In the genomic region with DNA sequence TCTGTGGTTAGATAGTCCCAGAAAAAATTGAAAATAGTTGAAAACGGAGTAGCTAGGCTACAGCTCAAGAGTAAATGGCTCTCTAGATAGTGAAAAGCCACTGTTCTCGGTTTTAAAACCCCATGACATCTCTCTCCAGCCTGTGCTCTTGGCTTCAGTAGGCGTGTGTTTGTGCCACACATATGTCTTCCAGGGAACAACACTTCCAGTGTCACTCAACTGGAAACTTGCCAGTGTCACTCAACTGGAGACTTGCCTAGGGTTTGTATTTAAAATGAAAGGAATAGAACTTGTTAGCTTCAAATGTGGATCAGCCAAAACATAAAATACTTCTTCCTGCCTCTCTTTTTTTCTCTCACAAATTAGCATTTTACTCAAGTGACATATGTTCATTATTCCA, we compare ENCODE assay signal across 25 mouse cellular contexts.
DNase-seq lines count a peak whose midpoint lies in the region; ATAC-seq and TF ChIP-seq lines count a peak whose summit lies in the region.
"Had no signal": no experiment of that assay in that cellular context is flagged by ENCODE, and none has a peak within 500 bp of the region (broad histone marks: within the 10 kb centered on the region; RNA-seq: fewer than 3 reads in every experiment).

No protein-coding gene starts in this region.

- H3K4me1 ChIP-seq in hindbrain, postnatal 0 days (ENCODE audit: insufficient read depth, low read length), result no peaks in the 10 kb centered on the region
- H3K4me1 ChIP-seq in hindbrain, embryonic 14.5 days (replicated peaks; ENCODE audit: control insufficient read depth, insufficient read depth, low read length), result no peaks in the 10 kb centered on the region
- H3K4me1 ChIP-seq in midbrain, postnatal 0 days (ENCODE audit: insufficient read depth, low read length), result no peaks in the 10 kb centered on the region
- H3K4me1 ChIP-seq in midbrain, embryonic 13.5 days (replicated peaks), result no peaks in the 10 kb centered on the region
- H3K4me1 ChIP-seq in kidney, adult 2 months (ENCODE audit: control insufficient read depth, insufficient read depth, low read length), result no peaks in the 10 kb centered on the region
- H3K4me1 ChIP-seq: embryonic facial prominence, embryonic 12.5 days; heart, embryonic 13.5 days; hindbrain, embryonic 15.5 days; kidney, embryonic 15.5 days; megakaryocyte, embryonic 14.5 days; neural tube, embryonic 12.5 days had no signal

- peak; percentile 23 for DNase-seq in cerebellum, adult 9-11 months
- no peak for DNase-seq in cerebellum, adult 11 months
- DNase-seq in hindbrain, postnatal 0 days (ENCODE audit: low spot score), result peak; percentile 68
- DNase-seq in hindbrain, embryonic 14.5 days (ENCODE audit: low spot score), result no peak
- peak; percentile 66 for DNase-seq in midbrain, postnatal 0 days (ENCODE audit: low spot score)
- DNase-seq in kidney, adult 2 months, result no peak
- DNase-seq: adrenal gland, postnatal 10 days; gastrocnemius, postnatal 10 days; heart, adult 18-20 months; heart, postnatal 36 days; liver; liver, postnatal 0 days; right cerebral cortex, postnatal 25 days; thymus, postnatal 36 days had no signal

- 0 out of 2 replicates have a peak, but pooled peaks have one; percentile 29 for ATAC-seq in hindbrain, postnatal 0 days
- ATAC-seq in hindbrain, embryonic 14.5 days (ENCODE audit: low FRiP score), result no peak
- no peak for ATAC-seq in midbrain, postnatal 0 days (ENCODE audit: low FRiP score)
- ATAC-seq in midbrain, embryonic 13.5 days, result no peak
- ATAC-seq: activated CD4-positive, CD25-positive, alpha-beta regulatory T cell, adult 4 months; intestine, embryonic 16.5 days; liver, postnatal 0 days had no signal

- H3K27me3 ChIP-seq in hindbrain, postnatal 0 days (ENCODE audit: insufficient read depth, low read length), result no peaks in the 10 kb centered on the region
- H3K27me3 ChIP-seq in hindbrain, embryonic 14.5 days (ENCODE audit: control insufficient read depth, insufficient read depth, low read length), result no peaks in the 10 kb centered on the region
- H3K27me3 ChIP-seq in midbrain, postnatal 0 days (ENCODE audit: insufficient read depth, low read length), result no peaks in the 10 kb centered on the region
- H3K27me3 ChIP-seq in midbrain, embryonic 13.5 days, result no peaks in the 10 kb centered on the region
- no peaks in the 10 kb centered on the region; the same call in 1 of the 2 replicates for H3K27me3 ChIP-seq in kidney, adult 2 months (replicated peaks; ENCODE audit: control insufficient read depth, insufficient read depth, low read length)
- H3K27me3 ChIP-seq: embryonic facial prominence, embryonic 12.5 days; hindbrain, embryonic 15.5 days; kidney, embryonic 15.5 days; megakaryocyte, embryonic 14.5 days; neural tube, embryonic 12.5 days had no signal

- H3K9me3 ChIP-seq in hindbrain, postnatal 0 days (ENCODE audit: low read length), result no peaks in the 10 kb centered on the region
- no peaks in the 10 kb centered on the region for H3K9me3 ChIP-seq in hindbrain, embryonic 14.5 days (ENCODE audit: control insufficient read depth, low read length)
- H3K9me3 ChIP-seq in midbrain, postnatal 0 days (ENCODE audit: low read length), result no peaks in the 10 kb centered on the region
- no peaks in the 10 kb centered on the region for H3K9me3 ChIP-seq in midbrain, embryonic 13.5 days
- H3K9me3 ChIP-seq: embryonic facial prominence, embryonic 12.5 days; heart, embryonic 13.5 days; hindbrain, embryonic 15.5 days; kidney, embryonic 15.5 days; neural tube, embryonic 12.5 days had no signal

- TF ChIP-seq CTCF in hindbrain, postnatal 0 days (IDR thresholded peaks at IDR 0.05; ENCODE audit: low read depth), result no peak
- TF ChIP-seq CTCF in midbrain, postnatal 0 days (IDR thresholded peaks at IDR 0.05), result no peak
- no peak for TF ChIP-seq CTCF in kidney, adult 2 months (conservative IDR thresholded peaks at IDR 0.05; ENCODE audit: insufficient read depth, insufficient read length, low read depth, low read length)

- H3K4me2 ChIP-seq in hindbrain, postnatal 0 days (ENCODE audit: low read depth, low read length), result no peak overlapping the region
- H3K4me2 ChIP-seq in hindbrain, embryonic 14.5 days (replicated peaks), result no peak overlapping the region
- no peak overlapping the region for H3K4me2 ChIP-seq in midbrain, postnatal 0 days (ENCODE audit: low read depth, low read length, poor library complexity, severe bottlenecking)
- H3K4me2 ChIP-seq in midbrain, embryonic 13.5 days (replicated peaks), result no peak overlapping the region
- H3K4me2 ChIP-seq: embryonic facial prominence, embryonic 12.5 days; heart, embryonic 13.5 days; hindbrain, embryonic 15.5 days; kidney, embryonic 15.5 days; neural tube, embryonic 12.5 days had no signal

- no peak overlapping the region for H3K27ac ChIP-seq in hindbrain, postnatal 0 days
- no peak overlapping the region for H3K27ac ChIP-seq in hindbrain, embryonic 14.5 days
- no peak overlapping the region for H3K27ac ChIP-seq in midbrain, postnatal 0 days (ENCODE audit: low read depth, low read length)
- H3K27ac ChIP-seq in midbrain, embryonic 13.5 days, result no peak overlapping the region
- no peak overlapping the region for H3K27ac ChIP-seq in kidney, adult 2 months (ENCODE audit: insufficient read depth, low read depth, low read length)
- H3K27ac ChIP-seq: embryonic facial prominence, embryonic 12.5 days; heart, embryonic 13.5 days; hindbrain, embryonic 15.5 days; kidney, embryonic 15.5 days; neural tube, embryonic 12.5 days had no signal

- no peak for TF ChIP-seq POLR2A in kidney, adult 2 months (IDR thresholded peaks at IDR 0.05; ENCODE audit: low read depth, low read length)

- H3K9ac ChIP-seq in hindbrain, postnatal 0 days (replicated peaks; ENCODE audit: low read length), result no peak overlapping the region
- H3K9ac ChIP-seq in hindbrain, embryonic 14.5 days, result no peak overlapping the region
- H3K9ac ChIP-seq in midbrain, postnatal 0 days (replicated peaks; ENCODE audit: low read length, poor library complexity, severe bottlenecking), result no peak overlapping the region
- no peak overlapping the region for H3K9ac ChIP-seq in midbrain, embryonic 13.5 days (replicated peaks)
- H3K9ac ChIP-seq: embryonic facial prominence, embryonic 12.5 days; heart, embryonic 13.5 days; hindbrain, embryonic 15.5 days; kidney, embryonic 15.5 days; liver, postnatal 0 days; neural tube, embryonic 12.5 days had no signal

- WGBS in hindbrain, postnatal 0 days, result 38% methylated on average over 3 of the region's 3 CpGs
- WGBS in hindbrain, embryonic 14.5 days, result 63% methylated on average over 3 of the region's 3 CpGs
- 63% methylated on average over 3 of the region's 3 CpGs for WGBS in midbrain, postnatal 0 days
- 66% methylated on average over 3 of the region's 3 CpGs for WGBS in midbrain, embryonic 13.5 days
- 60% methylated on average over 3 of the region's 3 CpGs for WGBS in kidney, adult 2 months

- H3K4me3 ChIP-seq in hindbrain, postnatal 0 days (ENCODE audit: low read length), result no peak overlapping the region
- H3K4me3 ChIP-seq in hindbrain, embryonic 14.5 days (replicated peaks; ENCODE audit: low read length), result no peak overlapping the region
- no peak overlapping the region for H3K4me3 ChIP-seq in midbrain, postnatal 0 days (ENCODE audit: low read depth, low read length)
- H3K4me3 ChIP-seq in midbrain, embryonic 13.5 days (replicated peaks), result no peak overlapping the region
- no peak overlapping the region for H3K4me3 ChIP-seq in kidney, adult 2 months (ENCODE audit: insufficient read depth, low read depth, low read length)
- H3K4me3 ChIP-seq: embryonic facial prominence, embryonic 12.5 days; erythroblast, embryonic 14.5 days; heart, embryonic 13.5 days; hindbrain, embryonic 15.5 days; kidney, embryonic 15.5 days; megakaryocyte, embryonic 14.5 days; neural tube, embryonic 12.5 days had no signal

- no peaks in the 10 kb centered on the region for H3K36me3 ChIP-seq in hindbrain, postnatal 0 days (ENCODE audit: insufficient read depth, low read length)
- H3K36me3 ChIP-seq in hindbrain, embryonic 14.5 days (replicated peaks; ENCODE audit: control insufficient read depth, insufficient read depth), result no peaks in the 10 kb centered on the region
- H3K36me3 ChIP-seq in midbrain, postnatal 0 days (ENCODE audit: insufficient read depth, low read length), result no peaks in the 10 kb centered on the region
- H3K36me3 ChIP-seq in midbrain, embryonic 13.5 days, result no peaks in the 10 kb centered on the region
- no peaks in the 10 kb centered on the region for H3K36me3 ChIP-seq in kidney, adult 2 months (ENCODE audit: control insufficient read depth, insufficient read depth, low read length)
- H3K36me3 ChIP-seq: embryonic facial prominence, embryonic 12.5 days; G1E; heart, embryonic 13.5 days; hindbrain, embryonic 15.5 days; kidney, embryonic 15.5 days; neural tube, embryonic 12.5 days had no signal

Comparison
In these comparisons a context has a peak if more than half of its experiments do, and no peak if none do; other contexts are left out.
1. DNase-seq: peak in cerebellum, adult 9-11 months (single experiment), hindbrain, postnatal 0 days (single experiment) and midbrain, postnatal 0 days (single experiment); none in cerebellum, adult 11 months (single experiment), hindbrain, embryonic 14.5 days (single experiment) and kidney, adult 2 months (single experiment).